Mouse (Mus musculus) midbrain, postnatal 0 days (tissue): ENCODE results near the gene Rsph10b. TPM values are rescaled to one million over a fixed set of nuclear protein-coding genes. Genes with fewer than 3 reads are reported as not detected.

Experiments
- ATAC-seq: fragments of 200-750 bp; cut with Nextera tagmentation; 2 replicates; pipeline ENCODE4 v1.8.0; 2017; ENCODE audit warnings: moderate number of reproducible peaks, mild to moderate bottlenecking, moderate TSS enrichment, moderate library complexity; ENCODE audit not compliant: low FRiP score
- DNase-seq: peaks from one replicate; pipeline ENCODE4 v3.0.0-alpha.2; 2015; ENCODE audit warnings: low spot score
- H3K27ac ChIP-seq: fragments of 300-500 bp; sonication (generic); 2 replicates; pipeline ENCODE4 v1.5.1; 2014; ENCODE audit warnings: low read depth, mild to moderate bottlenecking, low read length, mixed read lengths
- H3K27me3 ChIP-seq: fragments of 300-500 bp; sonication (generic); 2 replicates; pipeline ENCODE4 v1.6.1; 2014; ENCODE audit warnings: low read length, control low read depth, mixed read lengths; ENCODE audit not compliant: insufficient read depth
- H3K36me3 ChIP-seq: fragments of 300-500 bp; sonication (generic); 2 replicates; pipeline ENCODE4 v1.6.1; 2014; ENCODE audit warnings: low read length, control low read depth, mixed read lengths; ENCODE audit not compliant: insufficient read depth
- H3K4me1 ChIP-seq: fragments of 300-500 bp; sonication (generic); 2 replicates; pipeline ENCODE4 v1.6.1; 2014; ENCODE audit warnings: mild to moderate bottlenecking, control low read depth, antibody characterized with exemption, low read length, mixed read lengths; ENCODE audit not compliant: insufficient read depth
- H3K4me2 ChIP-seq: fragments of 300-500 bp; sonication (generic); 2 replicates; pipeline ENCODE4 v1.6.1; 2014; ENCODE audit warnings: low read depth, mild to moderate bottlenecking, low read length, mixed read lengths; ENCODE audit not compliant: poor library complexity, severe bottlenecking
- H3K4me3 ChIP-seq: fragments of 300-500 bp; sonication (generic); 2 replicates; pipeline ENCODE4 v1.5.1; 2014; ENCODE audit warnings: low read depth, mild to moderate bottlenecking, low read length, moderate library complexity
- H3K9ac ChIP-seq: fragments of 300-500 bp; sonication (generic); replicated peaks from 2 replicates; pipeline ENCODE4 v1.6.1; 2014; ENCODE audit warnings: mild to moderate bottlenecking, low read length, moderate library complexity, mixed read lengths; ENCODE audit not compliant: poor library complexity, severe bottlenecking
- H3K9me3 ChIP-seq: fragments of 300-500 bp; sonication (generic); 2 replicates; pipeline ENCODE4 v1.6.1; 2016; ENCODE audit warnings: low read length, control low read depth
- CTCF ChIP-seq: IDR thresholded peaks from 2 replicates; pipeline ENCODE4 v1.5.1; 2016; ENCODE audit warnings: antibody characterized with exemption, mild to moderate bottlenecking
- WGBS: fragments of 180-500 bp; shearing (Covaris S2); extraction: QIAGEN DNeasy Blood & Tissue Kit; methylation state at CpG from one replicate; pipeline ENCODE4 v1.1.7; 2014; 5-methylcytosine and 5-hydroxymethylcytosine counted together
- polyA plus RNA-seq: library from polyadenylated mRNA; unstranded; fragments of >200 nt; fragmentation: Nextera tagmentation; extraction: Ambion mirVana; gene quantifications from 2 replicates; pipeline ENCODE4 v1.2.1, GENCODE M21; 2015
- total RNA-seq: library from RNA; depleted of rRNA; stranded (reverse); fragments of >200 nt; gene quantifications from 2 replicates; pipeline ENCODE4 v1.2.3, GENCODE M21; 2014; rRNA removed

Gene Rsph10b
- total RNA-seq (4.1 and 5.8 TPM in 2 replicates), polyA plus RNA-seq (4.2 and 6.8 TPM in 2 replicates)

DNA sequence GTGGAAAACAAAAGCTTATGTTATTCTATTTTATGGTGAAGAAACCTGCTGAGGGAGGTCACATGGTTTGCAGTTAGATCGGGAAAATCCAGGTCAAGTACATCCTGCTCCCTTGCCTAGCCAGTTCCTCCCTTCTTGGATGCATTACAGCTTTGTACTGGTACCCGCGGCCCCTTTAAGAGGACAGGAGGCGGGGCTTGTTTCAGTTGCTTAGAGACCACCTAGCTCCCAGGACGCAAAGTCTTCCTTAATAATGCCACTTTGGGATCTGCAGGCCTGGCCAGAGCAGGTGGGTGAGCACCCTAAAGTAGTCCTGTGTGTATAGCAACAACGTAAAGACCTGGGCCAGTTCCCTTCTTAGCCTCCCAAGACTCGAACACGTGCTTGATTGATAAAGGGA, at the start of gene Rsph10b:
Gene Rsph10b (plus strand): TSS at position 205 of the 400 bp plus-strand sequence.
- 0 out of 2 replicates have a peak within 1 kb of the TSS, but pooled peaks have one; percentile 8 for H3K4me3 ChIP-seq

DNA sequence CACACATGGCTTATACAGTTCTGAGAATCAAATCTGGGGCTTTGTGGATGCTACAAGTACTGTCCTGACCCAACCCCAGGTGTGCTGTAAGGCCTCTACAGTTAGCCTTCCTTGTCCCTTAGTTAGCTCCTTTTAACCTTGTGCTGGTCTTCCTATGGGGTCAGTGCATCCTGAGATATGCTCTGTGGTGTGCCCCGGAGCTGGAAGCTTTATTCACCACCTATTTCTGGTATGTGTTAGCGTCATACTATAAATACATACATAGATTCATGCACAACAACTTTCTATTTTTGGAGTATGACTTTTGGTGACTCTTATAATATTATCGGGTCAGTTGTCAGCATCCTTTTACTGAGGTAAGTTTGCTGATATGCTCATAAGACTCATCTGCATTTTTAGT, 47.6 kb upstream of the Rsph10b start:
- H3K36me3 ChIP-seq: peaks cover 79% of the 10 kb centered on the region
- DNase-seq (no peak), ATAC-seq (no peak)
- 98% methylated on average over 3 of the region's 3 CpGs for WGBS
- no peaks in the 10 kb centered on the region for H3K27me3 ChIP-seq
- no peak for TF ChIP-seq CTCF
- no peak overlapping the region for H3K4me3 ChIP-seq
- no peaks in the 10 kb centered on the region for H3K4me1 ChIP-seq
- no peak overlapping the region for H3K4me2 ChIP-seq
- H3K9ac ChIP-seq: no peak overlapping the region
- H3K27ac ChIP-seq: no peak overlapping the region
- no peaks in the 10 kb centered on the region for H3K9me3 ChIP-seq

More for the DNA sequence above, at the start of gene Rsph10b:
- peak; percentile 21 for DNase-seq
- H3K27ac ChIP-seq: no peak within 1 kb of the TSS
- ATAC-seq: no peak
- no peak within 1 kb of the TSS for H3K9ac ChIP-seq
- no peak for TF ChIP-seq CTCF
- H3K36me3 ChIP-seq: peaks cover 33% of the 10 kb centered on the region
- H3K27me3 ChIP-seq: no peaks in the 10 kb centered on the region
- H3K9me3 ChIP-seq: no peaks in the 10 kb centered on the region
- peak within 1 kb of the TSS; percentile 15; the same call in 1 of the 2 replicates for H3K4me2 ChIP-seq
- 13% methylated on average over 8 of the region's 8 CpGs for WGBS
- no peaks in the 10 kb centered on the region; the same call in 1 of the 2 replicates for H3K4me1 ChIP-seq

- Histone ChIP-seq H3K9me3 (no peaks in the 10 kb centered on the region), H3K36me3 (peaks cover 55% of the 10 kb centered on the region), H3K4me1 (no peaks in the 10 kb centered on the region), H3K27me3 (no peaks in the 10 kb centered on the region), H3K4me3 (no peak overlapping the region), H3K27ac (no peak overlapping the region), H3K9ac (no peak overlapping the region), H3K4me2 (no peak overlapping the region)
- ATAC-seq: no peak
- no peak for DNase-seq
- WGBS: 89% methylated on average over 6 of the region's 6 CpGs
- no peak for TF ChIP-seq CTCF
Measured at GRCm38 (mm10) chr5:143890741-143891140, 42.1 kb upstream of the Rsph10b start.

GRCm38 (mm10) chr5:143892255-143892886, 40.5 kb upstream of the Rsph10b start:
- no peaks in the 10 kb centered on the region for H3K27me3 ChIP-seq
- no peak overlapping the region for H3K27ac ChIP-seq
- H3K9me3 ChIP-seq: no peaks in the 10 kb centered on the region
- no peak for DNase-seq
- H3K4me2 ChIP-seq: no peak overlapping the region
- no peak for ATAC-seq
- H3K4me1 ChIP-seq: no peaks in the 10 kb centered on the region
- peaks cover 49% of the 10 kb centered on the region for H3K36me3 ChIP-seq
- whole genome bisulfite sequencing: 71% methylated on average over 9 of the region's 9 CpGs
- H3K9ac ChIP-seq: no peak overlapping the region
- peak; percentile 25 for TF ChIP-seq CTCF
- no peak overlapping the region for H3K4me3 ChIP-seq

DNA sequence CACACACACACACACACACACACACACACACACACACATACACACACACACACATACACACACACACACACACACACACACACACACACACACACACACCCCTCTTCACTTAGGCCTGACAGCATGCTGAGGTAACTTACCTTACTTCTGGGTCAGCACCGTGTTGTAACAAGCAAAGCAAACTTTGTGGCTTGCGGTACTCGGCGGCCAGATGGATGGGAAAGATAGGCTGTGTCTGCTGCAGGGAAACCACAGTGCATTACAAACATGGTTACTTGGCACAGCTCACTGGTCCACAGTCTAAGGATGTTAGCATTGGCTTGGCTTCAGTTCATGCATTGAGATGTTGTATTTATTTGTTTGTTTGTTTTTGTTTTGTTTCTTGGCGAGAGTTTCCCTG, 39.4 kb upstream of the Rsph10b start:
- H3K4me3 ChIP-seq: no peak overlapping the region
- no peak for TF ChIP-seq CTCF
- H3K9ac ChIP-seq: no peak overlapping the region
- no peaks in the 10 kb centered on the region for H3K4me1 ChIP-seq
- peaks cover 44% of the 10 kb centered on the region for H3K36me3 ChIP-seq
- H3K27ac ChIP-seq: no peak overlapping the region
- no peak overlapping the region for H3K4me2 ChIP-seq
- no peak for ATAC-seq
- H3K27me3 ChIP-seq: no peaks in the 10 kb centered on the region
- WGBS: 72% methylated on average over 5 of the region's 5 CpGs
- H3K9me3 ChIP-seq: no peaks in the 10 kb centered on the region
- no peak for DNase-seq

DNA sequence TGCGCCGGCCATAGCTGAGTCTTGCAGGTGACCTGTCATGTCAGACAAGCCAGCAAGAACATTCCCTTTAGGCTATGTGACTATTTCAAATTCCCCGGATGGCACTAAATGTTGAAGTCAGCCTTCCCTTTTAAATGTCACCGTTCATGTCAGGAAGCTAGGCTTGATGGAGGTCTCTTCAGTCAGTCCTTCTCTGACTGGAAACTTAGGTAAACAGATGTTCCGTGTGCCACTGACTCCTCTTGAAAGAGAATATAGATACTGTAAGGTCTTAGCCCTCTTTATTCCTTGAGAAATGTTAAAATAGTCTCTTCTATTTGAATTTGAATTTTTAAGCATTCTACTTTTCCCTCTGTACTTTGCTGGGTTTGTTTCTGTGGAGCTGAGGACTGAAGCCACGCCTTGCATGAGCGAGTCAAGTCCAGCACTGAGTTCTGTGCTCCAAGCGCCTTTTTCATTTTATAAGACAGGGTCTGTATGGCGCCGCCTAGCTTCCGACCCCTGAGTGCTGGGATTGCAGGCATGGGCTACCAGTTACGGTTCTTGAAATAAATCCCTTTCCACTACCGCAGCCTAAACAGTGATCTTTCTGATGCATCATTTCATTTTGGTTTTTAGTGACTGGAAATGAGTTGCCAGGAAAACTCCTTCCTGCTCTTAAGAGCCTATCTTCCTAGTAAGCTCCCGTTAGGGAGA, 35.1 kb upstream of the Rsph10b start, which contains the start of gene Ankrd61:
Gene Ankrd61 (minus strand): TSS at position 51 of the 696 bp plus-strand sequence.
- Histone ChIP-seq H3K4me3 (no peak within 1 kb of the TSS), H3K4me2 (no peak within 1 kb of the TSS), H3K36me3 (peaks cover 52% of the 10 kb centered on the region), H3K27ac (no peak within 1 kb of the TSS), H3K4me1 (no peaks in the 10 kb centered on the region), H3K9ac (no peak within 1 kb of the TSS), H3K27me3 (no peaks in the 10 kb centered on the region), H3K9me3 (no peaks in the 10 kb centered on the region)
- no peak for TF ChIP-seq CTCF
- no peak for ATAC-seq
- no peak for DNase-seq
- 88% methylated on average over 14 of the region's 14 CpGs for WGBS
